Mouse (Mus musculus): ENCODE measurements around the gene Arl3. TPM values are rescaled to one million over a fixed set of nuclear protein-coding genes. Genes with fewer than 3 reads are reported as not detected.

The Arl3 gene
- polyA plus RNA-seq, 1 experiment from 2014 or later: 152 TPM

DNA sequence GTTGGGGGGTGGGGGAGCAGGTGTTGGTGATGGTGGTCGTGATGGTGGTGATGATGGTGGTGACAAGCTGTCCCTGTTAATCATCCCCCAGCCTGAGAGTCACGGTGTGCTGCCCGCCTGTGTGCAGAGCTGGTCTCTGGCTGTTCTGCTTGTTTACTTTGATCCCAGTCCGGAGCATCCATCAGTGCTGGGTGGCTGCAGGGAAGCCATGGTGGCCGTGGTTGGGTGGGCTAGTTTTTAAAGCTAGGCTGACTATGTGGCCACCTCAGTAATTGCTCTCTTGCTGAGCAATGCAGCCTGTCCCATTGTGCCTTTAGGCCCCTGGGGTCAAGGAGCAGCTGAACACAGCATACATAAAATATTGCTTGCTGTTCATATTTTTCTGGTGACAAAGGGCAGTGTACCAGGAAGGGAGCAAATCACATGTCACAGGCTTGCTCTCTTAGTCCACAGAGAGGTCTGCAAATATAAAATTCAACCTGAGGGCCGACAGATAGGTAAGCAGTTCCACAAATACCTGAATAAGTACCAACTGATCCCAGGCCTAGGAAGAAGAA, 38.4 kb downstream of the Arl3 start:
- Histone ChIP-seq H3K4me2 (ENCODE audit: low read depth, low read length, severe bottlenecking) (no peak overlapping the region), H3K9ac (ENCODE audit: low read length) (no peak overlapping the region), H3K27ac (ENCODE audit: low read depth, low read length) (no peak overlapping the region), H3K36me3 (ENCODE audit: control insufficient read depth, insufficient read depth, low read length) (no peaks in the 10 kb centered on the region), H3K9me3 (ENCODE audit: control insufficient read depth, low read length) (no peaks in the 10 kb centered on the region), H3K4me3 (ENCODE audit: low read depth, low read length) (no peak overlapping the region), H3K4me1 (replicated peaks; ENCODE audit: control insufficient read depth, insufficient read depth, low read length) (peaks cover 34% of the 10 kb centered on the region), H3K27me3 (ENCODE audit: control insufficient read depth, insufficient read depth, low read length) (no peaks in the 10 kb centered on the region)
- DNase-seq (ENCODE audit: low spot score) (no peak), ATAC-seq (replicated peaks; ENCODE audit: low FRiP score) (no peak)
- WGBS: 72% methylated on average over 6 of the region's 6 CpGs

DNA sequence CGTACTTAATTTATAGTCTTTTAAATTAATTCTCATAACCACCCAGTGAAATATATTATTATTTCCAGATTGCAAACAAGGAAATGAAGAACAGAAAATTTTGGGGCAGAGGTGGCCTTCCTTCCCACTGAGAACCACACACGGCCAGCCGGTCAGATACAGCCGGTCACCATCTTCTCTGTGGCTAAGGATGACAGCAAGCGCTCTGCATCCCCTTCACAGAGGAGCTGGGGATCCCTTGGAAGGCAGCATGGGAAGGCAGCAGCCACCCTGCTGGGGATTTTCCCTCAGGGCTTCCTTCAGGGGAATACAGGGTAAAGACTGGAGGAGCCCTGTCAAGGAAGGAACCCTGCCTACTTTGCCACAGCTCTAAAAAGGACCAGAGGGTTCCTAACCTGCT, 39.5 kb downstream of the Arl3 start:
- no peaks in the 10 kb centered on the region for H3K27me3 ChIP-seq (ENCODE audit: control insufficient read depth, insufficient read depth, low read length)
- H3K4me2 ChIP-seq (ENCODE audit: low read depth, low read length, severe bottlenecking): no peak overlapping the region
- ATAC-seq (replicated peaks; ENCODE audit: low FRiP score) (no peak), DNase-seq (ENCODE audit: low spot score) (no peak)
- H3K9me3 ChIP-seq (ENCODE audit: control insufficient read depth, low read length): no peaks in the 10 kb centered on the region
- no peak overlapping the region for H3K27ac ChIP-seq (ENCODE audit: low read depth, low read length)
- H3K4me1 ChIP-seq (replicated peaks; ENCODE audit: control insufficient read depth, insufficient read depth, low read length): peaks cover 45% of the 10 kb centered on the region
- no peak overlapping the region for H3K9ac ChIP-seq (ENCODE audit: low read length)
- no peak overlapping the region for H3K4me3 ChIP-seq (ENCODE audit: low read depth, low read length)
- WGBS: 63% methylated on average over 5 of the region's 5 CpGs
- no peaks in the 10 kb centered on the region for H3K36me3 ChIP-seq (ENCODE audit: control insufficient read depth, insufficient read depth, low read length)

DNA sequence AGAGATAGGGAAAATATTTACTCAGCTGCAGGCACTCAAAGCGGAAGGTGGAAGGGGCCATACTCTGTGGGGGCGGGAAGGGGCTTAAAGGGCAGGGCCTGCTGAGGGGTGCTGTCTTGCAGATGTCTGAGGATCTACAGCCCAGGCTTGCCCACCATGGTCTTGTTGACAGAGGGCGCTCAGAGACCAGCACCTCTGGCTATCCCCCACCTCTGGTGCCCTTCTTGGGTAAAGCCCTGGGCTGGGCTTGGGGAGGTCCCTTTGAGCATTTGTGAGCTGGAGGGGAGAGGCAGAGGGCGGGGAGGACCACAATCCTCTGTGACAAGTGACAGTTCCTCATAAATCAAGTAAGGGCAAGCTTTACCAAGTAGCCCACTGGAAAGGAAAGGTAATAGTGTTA, 39.9 kb downstream of the Arl3 start:
- Histone ChIP-seq H3K9ac (ENCODE audit: low read length) (no peak overlapping the region), H3K27me3 (ENCODE audit: control insufficient read depth, insufficient read depth, low read length) (no peaks in the 10 kb centered on the region), H3K4me2 (ENCODE audit: low read depth, low read length, severe bottlenecking) (no peak overlapping the region), H3K9me3 (ENCODE audit: control insufficient read depth, low read length) (no peaks in the 10 kb centered on the region), H3K27ac (ENCODE audit: low read depth, low read length) (no peak overlapping the region), H3K4me1 (replicated peaks; ENCODE audit: control insufficient read depth, insufficient read depth, low read length) (peaks cover 50% of the 10 kb centered on the region), H3K4me3 (ENCODE audit: low read depth, low read length) (no peak overlapping the region), H3K36me3 (ENCODE audit: control insufficient read depth, insufficient read depth, low read length) (no peaks in the 10 kb centered on the region)
- no peak for DNase-seq (ENCODE audit: low spot score)
- no peak for ATAC-seq (replicated peaks; ENCODE audit: low FRiP score)
- 40% methylated on average over 4 of the region's 4 CpGs for WGBS

DNA sequence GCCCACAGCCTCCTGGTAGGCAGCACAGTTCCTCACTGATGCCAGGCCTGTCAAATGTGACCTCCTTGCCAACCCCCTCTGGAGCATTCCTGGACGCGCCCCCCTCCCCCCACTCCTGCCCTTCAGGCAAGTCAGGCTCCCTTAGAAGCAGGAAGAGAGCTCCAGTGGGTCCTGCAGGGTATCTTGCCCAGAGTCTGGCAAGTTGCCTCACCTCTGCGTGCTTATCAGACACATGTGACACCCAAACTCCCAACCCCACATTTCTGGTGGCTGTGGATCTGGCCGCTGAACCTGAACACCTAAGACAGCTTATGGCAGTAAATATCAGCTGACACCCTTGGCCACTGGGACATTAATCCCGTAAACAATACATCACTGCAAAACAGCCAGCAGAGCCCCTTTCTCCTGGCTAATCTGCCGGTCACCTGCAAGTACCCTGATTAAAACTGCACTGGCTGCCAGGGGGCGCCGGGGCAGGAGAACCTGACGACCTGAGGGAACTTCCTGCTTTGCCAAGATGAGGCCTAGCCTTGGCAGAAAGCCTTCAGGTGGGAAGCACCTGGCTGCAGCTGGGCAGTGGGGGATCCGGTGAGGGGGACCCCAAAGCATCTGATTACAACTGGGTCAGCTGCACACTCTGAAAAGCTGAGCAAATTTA, 40.8 kb downstream of the Arl3 start:
- Histone ChIP-seq H3K4me1 (replicated peaks; ENCODE audit: control insufficient read depth, insufficient read depth, low read length) (peaks cover 57% of the 10 kb centered on the region), H3K4me3 (ENCODE audit: low read depth, low read length) (no peak overlapping the region), H3K9me3 (ENCODE audit: control insufficient read depth, low read length) (no peaks in the 10 kb centered on the region), H3K36me3 (ENCODE audit: control insufficient read depth, insufficient read depth, low read length) (no peaks in the 10 kb centered on the region), H3K9ac (ENCODE audit: low read length) (peak overlapping the region; percentile 27; the same call in 1 of the 2 replicates), H3K4me2 (ENCODE audit: low read depth, low read length, severe bottlenecking) (peak overlapping the region; percentile 5; the same call in 1 of the 2 replicates), H3K27me3 (ENCODE audit: control insufficient read depth, insufficient read depth, low read length) (no peaks in the 10 kb centered on the region), H3K27ac (ENCODE audit: low read depth, low read length) (0 out of 2 replicates have a peak overlapping the region, but pooled peaks have one; percentile 4)
- ATAC-seq (replicated peaks; ENCODE audit: low FRiP score) (no peak), DNase-seq (ENCODE audit: low spot score) (peak; percentile 64)
- 4% methylated on average over 10 of the region's 10 CpGs for WGBS

DNA sequence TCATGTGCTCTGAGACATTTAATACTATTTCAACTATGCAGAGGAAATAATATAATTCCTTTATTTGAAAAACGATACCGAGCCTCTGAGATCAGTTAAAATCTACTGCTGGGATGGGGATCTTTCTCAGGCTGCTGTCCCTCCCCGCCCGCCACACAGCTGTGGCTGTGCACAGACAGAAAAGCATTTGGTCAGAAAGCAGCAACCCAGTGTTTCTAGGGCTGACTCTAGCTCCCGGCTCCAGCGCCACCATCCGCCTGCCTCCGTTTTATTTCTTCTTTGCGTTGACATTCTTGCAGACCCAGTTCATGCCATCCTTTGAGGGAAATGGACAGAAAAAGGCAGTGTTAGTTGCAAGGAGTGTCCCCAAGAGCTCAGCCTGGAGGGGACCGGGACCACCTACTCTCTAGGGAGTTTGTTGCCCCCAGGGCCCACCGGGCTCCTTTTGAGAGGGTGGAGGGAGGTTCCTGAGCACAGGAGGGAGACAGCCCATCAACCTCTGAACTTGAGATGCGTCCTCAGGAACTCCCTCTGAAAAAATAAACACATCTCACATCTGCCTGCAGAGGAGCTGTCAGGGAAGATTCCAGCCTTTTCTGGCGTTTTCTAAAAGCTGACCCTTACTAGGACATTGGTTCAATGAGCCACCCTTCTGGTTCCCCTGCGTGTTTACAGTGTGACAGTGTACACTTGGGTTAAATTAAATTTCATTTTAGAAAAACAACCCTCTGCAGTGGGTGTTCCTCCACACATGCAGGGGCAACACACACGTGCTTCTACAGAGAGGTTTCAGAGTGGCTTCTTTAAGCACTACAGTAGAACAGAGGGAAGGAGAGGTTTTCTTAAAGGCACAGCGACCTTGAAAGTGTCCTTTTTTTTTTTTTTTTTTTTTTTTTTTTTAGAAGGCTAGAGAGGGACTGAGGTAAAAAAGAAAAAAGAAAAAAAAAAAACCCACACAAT, 41.6 kb downstream of the Arl3 start:
- DNase-seq (ENCODE audit: low spot score): no peak

DNA sequence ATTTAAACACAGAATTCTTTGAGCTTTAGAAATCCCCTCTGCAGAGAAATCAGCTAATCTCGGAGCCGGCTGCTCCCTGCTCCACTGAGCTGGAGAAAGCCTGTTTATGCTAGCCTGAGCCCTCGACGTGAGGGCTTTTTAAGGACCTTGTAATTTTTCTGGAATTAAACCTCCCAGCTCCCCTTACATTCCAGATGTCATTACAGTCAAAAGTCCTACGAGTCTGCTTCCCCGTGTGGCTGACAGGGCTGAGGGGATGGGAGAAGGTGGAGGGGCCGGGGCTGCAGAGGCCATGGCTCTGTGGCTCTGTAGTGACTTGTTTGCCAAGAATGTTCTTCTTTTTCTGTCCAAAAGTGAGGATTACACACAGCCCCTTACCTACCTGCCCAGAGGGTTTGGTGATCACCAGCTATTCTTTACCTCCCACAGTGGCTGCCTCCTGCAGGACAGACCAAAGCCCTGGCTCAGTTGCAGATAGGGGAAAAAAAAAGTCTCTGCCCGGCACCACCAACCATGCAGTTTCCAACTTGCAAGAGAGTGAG, 42.5 kb downstream of the Arl3 start:
- WGBS: 5% methylated on average over 8 of the region's 8 CpGs

More for the DNA sequence above, 41.6 kb downstream of the Arl3 start:
- H3K4me1 ChIP-seq (replicated peaks; ENCODE audit: control insufficient read depth, insufficient read depth, low read length): peaks cover 61% of the 10 kb centered on the region
- H3K9ac ChIP-seq (ENCODE audit: low read length): peak overlapping the region; percentile 57
- no peaks in the 10 kb centered on the region for H3K27me3 ChIP-seq (ENCODE audit: control insufficient read depth, insufficient read depth, low read length)
- no peak overlapping the region for H3K4me3 ChIP-seq (ENCODE audit: low read depth, low read length)
- H3K36me3 ChIP-seq (ENCODE audit: control insufficient read depth, insufficient read depth, low read length): no peaks in the 10 kb centered on the region
- WGBS: 6% methylated on average over 16 of the region's 16 CpGs
- no peaks in the 10 kb centered on the region for H3K9me3 ChIP-seq (ENCODE audit: control insufficient read depth, low read length)
- H3K27ac ChIP-seq (ENCODE audit: low read depth, low read length): peak overlapping the region; percentile 89
- 0 out of 2 replicates have a peak overlapping the region, but pooled peaks have one; percentile 5 for H3K4me2 ChIP-seq (ENCODE audit: low read depth, low read length, severe bottlenecking)
- ATAC-seq (replicated peaks; ENCODE audit: low FRiP score): no peak

DNA sequence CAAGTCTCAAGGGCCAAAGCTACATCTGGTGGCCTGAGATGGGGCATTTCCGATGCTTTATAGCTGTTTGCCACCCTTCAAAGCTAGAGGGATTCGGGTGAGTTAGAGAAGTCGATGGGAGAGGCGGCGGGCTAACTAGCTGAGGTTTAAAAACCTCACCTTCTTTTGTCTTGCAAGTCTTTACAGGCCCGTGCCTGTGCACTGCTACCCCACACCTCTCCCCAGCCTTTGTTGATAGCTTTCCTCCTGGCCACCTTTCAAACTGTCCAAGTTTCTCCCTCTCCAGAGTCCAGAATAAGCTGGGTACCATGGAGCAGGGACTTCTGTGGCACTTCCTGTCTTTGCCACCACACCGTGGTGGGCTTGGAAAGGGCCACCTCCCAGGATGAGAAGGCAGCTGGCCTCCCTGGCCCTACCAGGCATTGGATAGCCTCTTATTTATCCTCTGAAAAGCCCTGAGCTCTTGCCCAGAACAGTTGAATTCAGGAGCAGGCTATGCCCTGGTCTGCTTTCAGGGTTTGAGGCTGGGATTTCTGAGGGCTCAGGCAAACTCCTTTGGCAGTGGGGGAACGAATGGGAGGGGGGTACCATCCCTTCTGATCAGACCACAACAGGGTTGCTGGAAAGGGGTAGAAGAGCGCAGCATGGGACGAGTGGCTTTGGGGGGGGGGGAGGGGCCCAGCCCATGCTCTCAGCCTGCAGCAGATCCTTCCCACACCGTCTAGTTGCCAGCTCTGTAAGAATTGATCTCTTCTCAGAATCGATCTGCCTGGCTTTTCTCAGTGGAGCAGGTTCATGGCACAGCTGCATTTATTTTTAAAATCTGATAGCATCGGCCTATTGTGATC, 43.2 kb downstream of the Arl3 start:
- H3K9ac ChIP-seq (ENCODE audit: low read length): peak overlapping the region; percentile 57
- peaks cover 69% of the 10 kb centered on the region for H3K4me1 ChIP-seq (replicated peaks; ENCODE audit: control insufficient read depth, insufficient read depth, low read length)
- H3K9me3 ChIP-seq (ENCODE audit: control insufficient read depth, low read length): no peaks in the 10 kb centered on the region
- peak overlapping the region; percentile 46; the same call in 1 of the 2 replicates for H3K4me2 ChIP-seq (ENCODE audit: low read depth, low read length, severe bottlenecking)
- no peak overlapping the region for H3K4me3 ChIP-seq (ENCODE audit: low read depth, low read length)
- peak overlapping the region; percentile 89 for H3K27ac ChIP-seq (ENCODE audit: low read depth, low read length)
- H3K27me3 ChIP-seq (ENCODE audit: control insufficient read depth, insufficient read depth, low read length): no peaks in the 10 kb centered on the region
- 6% methylated on average over 13 of the region's 13 CpGs for WGBS
- DNase-seq (ENCODE audit: low spot score) (no peak), ATAC-seq (replicated peaks; ENCODE audit: low FRiP score) (no peak)
- H3K36me3 ChIP-seq (ENCODE audit: control insufficient read depth, insufficient read depth, low read length): no peaks in the 10 kb centered on the region

More for the DNA sequence above, 42.5 kb downstream of the Arl3 start:
- Histone ChIP-seq H3K9ac (ENCODE audit: low read length) (peak overlapping the region; percentile 57; the same call in 1 of the 2 replicates), H3K4me1 (replicated peaks; ENCODE audit: control insufficient read depth, insufficient read depth, low read length) (peaks cover 65% of the 10 kb centered on the region), H3K4me2 (ENCODE audit: low read depth, low read length, severe bottlenecking) (0 out of 2 replicates have a peak overlapping the region, but pooled peaks have one; percentile 22), H3K36me3 (ENCODE audit: control insufficient read depth, insufficient read depth, low read length) (no peaks in the 10 kb centered on the region), H3K9me3 (ENCODE audit: control insufficient read depth, low read length) (no peaks in the 10 kb centered on the region), H3K27ac (ENCODE audit: low read depth, low read length) (peak overlapping the region; percentile 89), H3K27me3 (ENCODE audit: control insufficient read depth, insufficient read depth, low read length) (no peaks in the 10 kb centered on the region), H3K4me3 (ENCODE audit: low read depth, low read length) (no peak overlapping the region)
- DNase-seq (ENCODE audit: low spot score) (no peak), ATAC-seq (replicated peaks; ENCODE audit: low FRiP score) (no peak)

All from forebrain, embryonic 11.5 days (tissue).